Mouse (Mus musculus): ENCODE results near the gene Gsk3b.
A peak's percentile ranks its signal among the peaks of the same experiment; 100 is the strongest.
"Not testable (repeated sequence)": the region's sequence is repeated elsewhere in the genome, so short reads cannot be mapped to it uniquely, and the experiment has no call there.

The Gsk3b gene

GRCm38 (mm10) chr16:38088629-38089446 lies at the start of gene Gsk3b:
Gsk3b (plus strand) TSS chr16:38089001.
- peak; percentile 99 for DNase-seq (ENCODE audit: extremely low spot score, low spot score)

DNA sequence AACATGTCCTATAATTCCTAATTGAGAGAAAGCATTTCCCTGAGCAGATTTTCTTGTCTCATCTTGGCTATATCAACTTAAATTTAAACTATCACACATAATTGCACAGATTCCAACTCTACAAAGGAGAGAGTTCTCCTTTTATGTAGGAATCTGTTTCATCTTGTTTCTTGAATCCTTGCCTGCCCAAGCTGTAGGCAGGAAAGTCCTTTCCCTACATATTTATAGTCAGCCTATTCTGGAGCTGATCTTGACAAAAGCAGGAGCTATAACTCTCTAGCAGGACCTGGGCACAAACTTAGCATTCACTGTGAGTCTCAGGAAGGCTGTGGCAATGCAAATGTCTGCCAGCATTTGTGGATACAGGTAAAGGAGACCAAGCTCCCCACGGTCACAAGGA lies 46.6 kb upstream of the Gsk3b start:
- DNase-seq (ENCODE audit: extremely low spot score, low spot score): no peak

GRCm38 (mm10) chr16:38044551-38044950 lies 44.2 kb upstream of the Gsk3b start:
- DNase-seq (ENCODE audit: extremely low spot score, low spot score): no peak

GRCm38 (mm10) chr16:38047781-38048558 lies 40.8 kb upstream of the Gsk3b start:
- DNase-seq (ENCODE audit: extremely low spot score, low spot score): no peak

- DNase-seq (ENCODE audit: extremely low spot score, low spot score): no peak
These were observed 30.9 kb upstream of the Gsk3b start for GRCm38 (mm10) chr16:38057898-38058297.

GRCm38 (mm10) chr16:38058836-38059235 lies 30.0 kb upstream of the Gsk3b start:
- no peak for DNase-seq (ENCODE audit: extremely low spot score, low spot score)

- no peak for DNase-seq (ENCODE audit: extremely low spot score, low spot score)
These were observed 29.2 kb upstream of the Gsk3b start for GRCm38 (mm10) chr16:38059631-38060030.

- not testable (repeated sequence) for DNase-seq (ENCODE audit: extremely low spot score, low spot score)
These were observed 14.8 kb upstream of the Gsk3b start for GRCm38 (mm10) chr16:38073859-38074631.

- no peak for DNase-seq (ENCODE audit: extremely low spot score, low spot score)
These were observed 8.6 kb upstream of the Gsk3b start for GRCm38 (mm10) chr16:38080201-38080600.

DNA sequence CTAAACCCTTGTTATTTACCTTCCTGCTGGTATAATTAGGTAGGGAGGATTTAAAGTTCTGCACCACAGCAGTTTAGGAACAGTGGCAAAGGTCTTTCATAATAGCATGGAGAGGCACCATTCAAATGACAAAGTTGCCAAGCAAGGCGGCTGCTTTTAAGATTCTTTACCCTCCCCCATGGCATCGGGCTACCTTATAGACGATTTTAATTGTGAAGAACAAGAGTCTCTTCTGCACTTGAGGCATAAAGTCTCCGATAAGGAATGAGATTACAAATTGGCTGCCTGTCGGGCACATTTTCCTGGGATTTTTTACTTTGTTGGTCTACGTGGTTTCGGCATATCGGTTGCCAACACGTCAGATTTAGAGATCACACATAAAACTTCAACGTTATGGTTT lies 1.6 kb upstream of the Gsk3b start:
- DNase-seq (ENCODE audit: extremely low spot score, low spot score): peak; percentile 23

DNA sequence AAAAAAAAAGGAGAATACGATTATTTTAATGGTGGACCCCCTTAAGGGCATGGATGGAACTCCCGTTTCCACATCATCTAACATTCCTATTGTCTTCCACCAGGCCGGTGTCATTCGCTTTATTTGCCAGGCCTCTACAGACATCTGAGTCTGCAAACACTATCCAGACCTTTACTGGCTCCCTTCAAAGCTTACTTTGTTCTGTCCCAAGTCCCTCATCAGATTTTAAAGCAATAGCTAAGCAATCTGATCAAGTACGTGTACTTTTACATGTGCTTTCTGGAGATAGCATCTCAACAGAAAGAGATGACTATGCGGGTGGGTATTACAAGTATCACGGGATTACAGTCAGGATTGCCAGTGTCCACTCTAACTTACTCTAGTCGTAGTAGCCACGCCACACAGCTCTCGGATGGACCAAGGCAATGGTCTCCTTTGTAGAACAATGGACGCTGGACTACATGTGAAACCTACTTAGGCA lies 1.1 kb upstream of the Gsk3b start:
- no peak for DNase-seq (ENCODE audit: extremely low spot score, low spot score)

- DNase-seq (ENCODE audit: extremely low spot score, low spot score): peak; percentile 88
These were observed 624 bp upstream of the Gsk3b start for GRCm38 (mm10) chr16:38088126-38088628.

- DNase-seq (ENCODE audit: extremely low spot score, low spot score): no peak
These were observed 808 bp downstream of the Gsk3b start for GRCm38 (mm10) chr16:38089447-38090170.

- DNase-seq (ENCODE audit: extremely low spot score, low spot score): peak; percentile 34
These were observed 1.7 kb downstream of the Gsk3b start for GRCm38 (mm10) chr16:38090341-38091005.

GRCm38 (mm10) chr16:38091041-38091440 lies 2.2 kb downstream of the Gsk3b start:
- no peak for DNase-seq (ENCODE audit: extremely low spot score, low spot score)

DNA sequence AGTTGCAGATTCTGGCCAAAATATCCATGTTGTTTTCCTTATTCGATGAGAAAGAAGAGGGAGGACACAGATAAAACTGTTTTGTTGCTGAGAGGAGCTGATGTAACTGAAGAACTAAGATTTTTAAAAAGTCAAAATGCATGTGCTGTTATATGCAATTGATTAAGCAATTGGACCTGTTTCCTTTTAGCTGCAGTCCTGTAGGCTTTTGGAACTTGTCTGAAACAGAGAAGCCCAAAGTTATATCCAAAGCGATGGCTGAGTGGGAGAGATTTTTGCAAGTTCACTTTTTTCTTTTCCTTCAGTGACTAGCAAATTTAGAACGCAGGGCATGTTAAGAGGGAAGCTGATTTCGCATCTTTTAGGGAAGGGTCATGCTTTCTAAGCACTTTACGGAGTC lies 2.9 kb downstream of the Gsk3b start:
- DNase-seq (ENCODE audit: extremely low spot score, low spot score): no peak

DNA sequence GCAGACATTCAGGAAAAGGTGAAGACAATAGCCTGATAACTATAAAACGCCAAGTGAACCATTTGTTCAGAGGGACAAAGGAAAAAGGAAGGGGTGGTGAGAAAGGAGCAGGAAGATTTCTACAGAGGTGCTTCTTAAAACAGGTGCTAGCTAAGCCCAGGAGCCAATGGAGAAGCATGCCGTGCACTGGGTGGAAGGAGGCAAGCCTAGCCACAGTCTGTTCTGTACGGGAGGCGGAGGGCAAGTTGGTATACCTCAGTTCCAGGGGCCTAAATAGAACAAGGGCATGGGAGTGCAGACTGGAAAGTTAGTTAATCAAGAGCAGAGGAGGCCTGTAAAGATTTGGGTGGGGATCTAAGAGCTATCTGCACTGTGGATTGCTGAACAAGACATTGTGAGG lies 3.8 kb downstream of the Gsk3b start:
- peak; percentile 23 for DNase-seq (ENCODE audit: extremely low spot score, low spot score)

DNA sequence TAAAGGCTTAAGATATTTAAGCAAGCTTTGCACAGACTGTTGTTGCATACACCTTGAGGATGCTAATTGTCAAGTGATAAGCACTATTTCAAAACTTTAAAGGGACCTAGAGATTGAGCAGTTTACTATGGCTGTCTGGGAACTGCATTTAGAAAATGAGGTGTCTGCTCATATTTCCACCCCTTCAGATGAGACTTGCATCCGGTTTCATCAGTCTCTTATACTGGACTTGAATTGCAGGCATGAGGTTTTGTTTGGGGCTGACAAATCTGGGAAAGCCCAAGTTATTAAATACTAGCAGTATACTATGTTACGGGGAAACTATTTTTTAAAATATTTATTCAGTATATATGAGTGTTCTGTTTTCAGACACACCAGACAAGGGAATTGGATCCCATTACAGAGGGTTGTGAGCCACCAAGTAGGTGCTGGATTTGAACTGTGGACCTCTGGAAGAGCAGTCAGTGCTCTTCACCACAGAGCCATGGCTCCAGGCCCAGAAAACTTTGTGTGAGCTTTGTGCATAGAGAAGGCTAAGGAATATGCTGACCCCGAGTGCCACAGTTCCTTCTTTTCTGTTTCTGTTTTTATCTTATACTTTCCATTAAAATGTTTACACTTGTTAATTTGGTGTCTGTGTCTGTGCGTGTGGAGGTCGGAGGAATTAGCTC lies 6.5 kb downstream of the Gsk3b start:
- no peak for DNase-seq (ENCODE audit: extremely low spot score, low spot score)

- no peak for DNase-seq (ENCODE audit: extremely low spot score, low spot score)
These were observed 8.7 kb downstream of the Gsk3b start for GRCm38 (mm10) chr16:38097521-38097920.

- DNase-seq (ENCODE audit: extremely low spot score, low spot score): no peak
These were observed 10.5 kb downstream of the Gsk3b start for GRCm38 (mm10) chr16:38099325-38099724.
